Mouse (Mus musculus) megakaryocyte, embryonic 14.5 days (primary cell): ENCODE results near the gene Olfr1392.

Source experiments
- FLI1 ChIP-seq: IDR thresholded peaks from 2 replicates; pipeline ENCODE4 v1.6.1; 2012; ENCODE audit warnings: low read length, inconsistent platforms, mixed read lengths
- GATA1 ChIP-seq: IDR thresholded peaks from 3 replicates; pipeline ENCODE4 v1.6.1; 2012; ENCODE audit warnings: mixed read lengths, low read length, inconsistent platforms, borderline replicate concordance

GRCm38 (mm10) chr11:49236891-49237290, 48.2 kb upstream of the Olfr1392 start:
- no peak for TF ChIP-seq GATA1
- TF ChIP-seq FLI1: no peak
